In the genomic region with DNA sequence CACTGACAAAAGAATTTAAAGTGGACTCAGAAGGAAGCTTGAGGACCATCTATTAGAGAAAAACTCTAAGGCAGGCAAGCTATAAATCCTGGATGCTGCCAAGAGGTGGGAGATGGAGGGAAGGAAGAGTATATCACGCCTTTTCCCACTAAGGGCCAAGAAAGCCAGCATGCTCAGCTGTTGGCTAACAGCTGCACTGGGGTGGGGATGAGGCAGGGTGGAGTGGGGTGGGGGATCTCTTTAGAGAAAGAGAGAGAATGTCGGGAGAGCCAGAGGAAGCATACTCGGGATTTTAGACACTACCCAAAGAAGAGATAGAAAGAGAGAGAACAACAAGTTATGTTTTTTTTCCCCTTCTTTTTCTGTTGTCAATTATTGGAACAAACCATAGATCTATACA, we compare ENCODE assay signal across 28 mouse cellular contexts.
"Had no signal": no experiment of that assay in that cellular context is flagged by ENCODE, and none has a peak within 500 bp of the region (broad histone marks: within the 10 kb centered on the region; RNA-seq: fewer than 3 reads in every experiment).

No protein-coding gene starts in this region.

- H3K27me3 ChIP-seq: embryonic facial prominence, embryonic 12.5 days; embryonic facial prominence, embryonic 13.5 days; embryonic facial prominence, embryonic 15.5 days; forebrain, embryonic 13.5 days; forebrain, embryonic 15.5 days had no signal

- H3K27ac ChIP-seq: embryonic facial prominence, embryonic 12.5 days; embryonic facial prominence, embryonic 13.5 days; embryonic facial prominence, embryonic 15.5 days; forebrain, embryonic 10.5 days; forebrain, embryonic 12.5 days; forebrain, embryonic 13.5 days; forebrain, embryonic 15.5 days; gastrocnemius, adult 2 months; heart, adult 2 months had no signal

- ATAC-seq: forebrain, embryonic 13.5 days; forebrain, embryonic 14.5 days; forebrain, embryonic 15.5 days; forebrain, embryonic 16.5 days; forebrain, postnatal 0 days had no signal

- DNase-seq: cerebellum, adult 2 months; cerebellum, adult 8-10 months; cerebellum, adult 9-10 months; cerebellum, adult 9-11 months; cerebellum, postnatal 10 days; cerebellum, postnatal 14 days; cerebellum, postnatal 25 days; cerebellum, postnatal 36 days; embryo, embryonic 11 days; forebrain, postnatal 0 days; gastrocnemius, adult 2 months; gastrocnemius, postnatal 10 days; gastrocnemius, postnatal 14 days; gastrocnemius, postnatal 25 days; gastrocnemius, postnatal 36 days; heart, adult 11 months; heart, adult 18-20 months; heart, adult 2 months had no signal

- H3K4me1 ChIP-seq: embryonic facial prominence, embryonic 12.5 days; embryonic facial prominence, embryonic 13.5 days; embryonic facial prominence, embryonic 15.5 days; forebrain, embryonic 12.5 days; forebrain, embryonic 13.5 days; forebrain, embryonic 15.5 days had no signal

- H3K36me3 ChIP-seq: embryonic facial prominence, embryonic 12.5 days; embryonic facial prominence, embryonic 13.5 days; embryonic facial prominence, embryonic 15.5 days; forebrain, embryonic 10.5 days; forebrain, embryonic 12.5 days; forebrain, embryonic 15.5 days had no signal

- H3K9ac ChIP-seq: embryonic facial prominence, embryonic 12.5 days; embryonic facial prominence, embryonic 13.5 days; embryonic facial prominence, embryonic 15.5 days; forebrain, embryonic 12.5 days; forebrain, embryonic 13.5 days; forebrain, embryonic 15.5 days; forebrain, postnatal 0 days had no signal

- H3K4me3 ChIP-seq: embryonic facial prominence, embryonic 12.5 days; embryonic facial prominence, embryonic 13.5 days; embryonic facial prominence, embryonic 15.5 days; erythroblast, embryonic 14.5 days; forebrain, embryonic 10.5 days; forebrain, embryonic 12.5 days; forebrain, embryonic 13.5 days; forebrain, embryonic 15.5 days; gastrocnemius, adult 2 months; heart, adult 2 months had no signal

- H3K4me2 ChIP-seq: embryonic facial prominence, embryonic 12.5 days; embryonic facial prominence, embryonic 13.5 days; embryonic facial prominence, embryonic 15.5 days; forebrain, embryonic 12.5 days; forebrain, embryonic 13.5 days; forebrain, embryonic 15.5 days had no signal

- H3K9me3 ChIP-seq: embryonic facial prominence, embryonic 12.5 days; embryonic facial prominence, embryonic 13.5 days; embryonic facial prominence, embryonic 15.5 days; forebrain, embryonic 10.5 days; forebrain, embryonic 12.5 days; forebrain, embryonic 13.5 days; forebrain, embryonic 15.5 days had no signal
